Mouse (Mus musculus) cerebellum, adult 9-10 months (tissue): ENCODE results near the gene Olfr169.
"Not testable (repeated sequence)": the region's sequence is repeated elsewhere in the genome, so short reads cannot be mapped to it uniquely, and the experiment has no call there.

ENCODE experiments used
- DNase-seq: peaks from one replicate; pipeline ENCODE4 v3.0.0; 2022

Gene Olfr169

DNA sequence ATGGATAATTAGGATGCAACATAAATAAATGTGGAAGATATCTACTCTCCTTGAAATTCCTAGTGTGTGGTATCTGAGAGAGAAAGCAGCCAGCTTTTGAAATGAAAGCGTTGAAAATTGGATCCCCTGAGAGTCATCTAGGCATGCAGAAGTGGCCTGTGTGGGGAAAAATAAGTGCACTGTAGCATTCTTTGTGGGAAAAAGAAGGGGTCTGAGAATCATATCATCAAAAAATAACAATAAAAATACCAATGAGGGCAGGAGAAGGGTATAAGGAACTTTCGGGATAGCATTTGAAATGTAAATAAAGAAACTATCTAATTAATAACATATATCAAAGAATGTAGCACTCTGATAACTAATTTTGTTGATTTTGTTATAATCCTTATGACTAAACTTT is at the start of gene Olfr169:
Gene Olfr169, minus strand, starts transcription at position 101 of the 400 bp plus-strand sequence.
- not testable (repeated sequence) for DNase-seq

DNA sequence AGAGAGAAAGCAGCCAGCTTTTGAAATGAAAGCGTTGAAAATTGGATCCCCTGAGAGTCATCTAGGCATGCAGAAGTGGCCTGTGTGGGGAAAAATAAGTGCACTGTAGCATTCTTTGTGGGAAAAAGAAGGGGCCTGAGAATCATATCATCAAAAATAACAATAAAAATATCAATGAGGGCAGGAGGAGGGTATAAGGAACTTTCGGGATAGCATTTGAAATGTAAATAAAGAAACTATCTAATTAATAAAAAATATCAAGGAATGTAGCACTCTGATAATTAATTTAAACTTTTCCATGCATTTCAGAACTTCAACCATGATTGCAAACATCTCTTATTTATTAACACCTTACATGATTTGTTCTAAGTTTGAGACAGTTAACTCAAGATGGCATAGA is 40.2 kb upstream of the Olfr169 start, which contains the start of gene Olfr170:
Gene Olfr170, minus strand, starts transcription at position 101 of the 400 bp plus-strand sequence.
- not testable (repeated sequence) for DNase-seq

DNA sequence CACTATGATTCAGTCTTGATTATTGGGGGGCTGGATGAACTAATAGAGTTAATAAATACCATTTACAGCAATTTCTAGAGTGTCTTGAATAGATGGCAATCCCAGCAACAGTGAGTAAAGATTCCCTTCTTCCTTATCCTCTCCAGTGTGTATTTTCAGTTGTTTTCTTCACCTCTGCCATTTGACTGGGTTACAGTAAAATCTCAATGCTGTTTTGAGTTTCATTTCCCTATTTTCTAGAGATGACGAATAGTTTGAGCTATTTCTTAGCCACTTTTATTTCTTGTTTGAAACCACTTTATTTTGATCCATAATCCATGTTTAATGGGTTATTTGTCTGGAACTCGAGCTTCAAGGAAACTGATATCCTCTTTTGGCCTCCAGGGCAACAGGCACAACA is 31.6 kb upstream of the Olfr169 start:
- no peak for DNase-seq

DNA sequence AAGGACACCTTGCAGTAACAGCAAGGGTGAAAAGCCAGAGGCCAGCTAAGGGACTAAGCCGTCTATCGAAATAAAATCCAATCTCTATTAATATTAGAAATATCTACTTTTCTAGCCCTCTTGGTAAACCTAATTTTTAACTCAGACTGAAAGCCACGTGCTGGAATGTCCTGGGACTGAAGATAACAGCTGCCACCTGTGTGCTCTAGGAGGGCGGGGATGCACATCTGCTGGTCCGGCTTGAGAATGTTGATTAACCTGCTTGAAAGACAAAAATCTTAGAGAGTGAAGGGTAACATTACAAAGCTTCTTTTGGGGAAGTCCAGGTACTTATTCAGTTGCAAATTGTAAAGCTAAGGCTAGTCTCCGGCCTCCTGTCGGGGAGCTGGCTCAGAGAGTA is 18.2 kb downstream of the Olfr169 start:
- DNase-seq: not testable (repeated sequence)

DNA sequence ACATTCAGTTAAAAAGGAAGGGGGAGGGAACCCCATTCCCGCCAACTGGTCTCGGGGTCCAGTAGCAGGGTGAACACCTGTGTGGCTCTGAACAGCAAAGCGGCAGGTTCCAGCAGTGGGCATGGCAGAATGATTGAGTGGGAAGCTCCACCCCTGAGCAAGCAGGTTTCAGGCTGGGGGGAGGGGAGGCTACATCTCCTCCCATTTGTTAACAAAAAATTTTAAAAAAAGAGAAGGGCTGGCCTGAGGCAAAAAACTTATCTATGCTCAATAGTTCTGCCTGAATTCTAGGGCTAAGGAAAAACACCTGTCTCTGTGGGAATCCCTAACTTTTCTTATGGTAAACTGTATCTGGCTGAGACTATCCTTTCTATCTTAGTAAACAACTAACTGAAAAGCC is 19.4 kb downstream of the Olfr169 start:
- DNase-seq: not testable (repeated sequence)

DNA sequence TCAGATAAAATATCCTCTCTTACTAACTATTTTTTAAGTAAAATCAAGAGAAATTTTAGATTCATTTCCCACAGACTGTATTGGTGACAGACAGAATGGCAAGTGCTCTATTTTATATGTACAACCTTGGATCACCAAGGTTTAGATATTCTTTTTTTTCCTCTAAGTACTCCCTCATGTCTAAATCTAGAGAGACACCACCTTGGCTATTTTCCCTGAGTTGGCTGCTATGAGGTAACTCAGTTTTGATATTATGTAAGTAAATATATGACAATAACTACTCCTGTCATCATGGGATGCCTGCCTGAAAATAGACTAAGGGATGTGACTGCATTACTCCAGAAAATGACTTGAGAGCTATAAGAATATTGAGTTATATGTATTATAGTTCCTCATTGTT is 36.2 kb downstream of the Olfr169 start, which contains the start of gene Olfr168:
Gene Olfr168, minus strand, starts transcription at position 101 of the 400 bp plus-strand sequence.
- no peak for DNase-seq

DNA sequence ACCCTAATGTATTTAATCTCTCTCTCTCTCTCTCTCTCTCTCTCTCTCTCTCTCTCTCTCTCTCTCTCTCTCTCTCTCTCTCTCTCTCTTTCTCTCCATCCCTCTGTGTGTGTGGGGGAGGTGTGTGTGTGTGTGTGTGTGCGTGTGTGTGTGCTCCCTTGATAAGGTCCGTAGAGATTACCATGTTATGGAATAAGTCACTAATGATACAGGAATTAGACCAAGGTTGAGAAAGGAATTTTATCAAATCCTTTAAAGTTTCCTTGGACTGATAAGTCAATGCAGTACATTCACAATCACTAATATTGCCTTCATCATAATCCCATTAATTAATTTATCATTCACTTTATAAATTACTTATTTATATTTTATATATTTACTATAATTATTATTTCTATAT is 49.4 kb downstream of the Olfr169 start, which contains the start of gene Olfr167:
Gene Olfr167, minus strand, starts transcription at position 101 of the 400 bp plus-strand sequence.
- no peak for DNase-seq
